Mouse (Mus musculus): ENCODE data around the gene Zfp273. TPM values are rescaled to one million over a fixed set of nuclear protein-coding genes. Genes with fewer than 3 reads are reported as not detected.
"Not testable (repeated sequence)": the region's sequence is repeated elsewhere in the genome, so short reads cannot be mapped to it uniquely, and the experiment has no call there.

Gene Zfp273
- polyA plus RNA-seq (2015; fragmentation: Nextera tagmentation; extraction: Ambion mirVana): 6.8 and 7.9 TPM in 2 replicates

DNA sequence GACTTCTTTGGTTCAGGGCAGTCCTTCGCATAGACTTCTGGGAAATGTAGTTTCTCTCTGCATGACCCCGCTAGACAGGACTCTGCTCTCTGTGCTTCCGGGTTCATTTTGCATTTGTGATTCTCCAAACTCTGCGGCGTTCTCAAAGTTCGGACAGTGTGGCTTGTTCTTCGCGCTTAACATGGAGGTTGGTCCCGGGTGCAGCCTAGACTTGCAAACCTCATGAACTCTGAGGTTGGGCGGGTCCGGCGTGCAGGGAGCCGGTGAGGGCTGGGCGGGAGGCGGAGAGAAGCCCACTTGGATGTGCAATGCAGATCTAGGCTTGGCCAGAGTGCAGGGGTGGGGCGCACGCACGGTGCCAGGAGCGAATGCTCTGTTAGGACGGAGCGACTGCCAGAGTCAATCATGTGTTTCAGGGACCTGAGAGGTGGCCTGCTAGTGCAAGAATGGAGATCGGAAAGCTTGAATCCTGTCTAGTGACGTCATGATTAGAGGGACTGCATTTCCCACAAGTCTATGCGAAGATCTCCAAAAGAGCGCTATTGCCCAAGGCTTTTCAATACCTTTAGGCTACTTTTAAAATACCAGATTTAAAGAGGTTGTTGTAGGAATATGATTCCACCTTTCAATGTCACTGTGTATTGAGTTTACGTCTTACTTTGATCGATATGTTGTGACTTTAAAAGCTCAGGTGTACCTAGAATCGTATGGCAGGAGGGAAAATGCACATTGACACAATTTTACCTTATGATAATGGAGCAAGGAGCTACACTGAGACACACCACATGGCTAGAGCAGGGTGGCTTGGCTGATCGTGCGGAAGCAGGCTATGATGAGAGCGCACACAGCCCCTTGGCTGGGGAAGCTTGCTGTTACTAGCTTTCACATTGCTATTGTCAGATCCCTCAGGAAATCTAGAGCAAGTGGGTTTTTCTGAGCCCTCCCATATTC, at the start of gene Zfp273:
TSS of gene Zfp273 (plus strand) at position 31 of the 951 bp plus-strand sequence.
- peak; percentile 82 for DNase-seq (ENCODE audit: low spot score)

DNA sequence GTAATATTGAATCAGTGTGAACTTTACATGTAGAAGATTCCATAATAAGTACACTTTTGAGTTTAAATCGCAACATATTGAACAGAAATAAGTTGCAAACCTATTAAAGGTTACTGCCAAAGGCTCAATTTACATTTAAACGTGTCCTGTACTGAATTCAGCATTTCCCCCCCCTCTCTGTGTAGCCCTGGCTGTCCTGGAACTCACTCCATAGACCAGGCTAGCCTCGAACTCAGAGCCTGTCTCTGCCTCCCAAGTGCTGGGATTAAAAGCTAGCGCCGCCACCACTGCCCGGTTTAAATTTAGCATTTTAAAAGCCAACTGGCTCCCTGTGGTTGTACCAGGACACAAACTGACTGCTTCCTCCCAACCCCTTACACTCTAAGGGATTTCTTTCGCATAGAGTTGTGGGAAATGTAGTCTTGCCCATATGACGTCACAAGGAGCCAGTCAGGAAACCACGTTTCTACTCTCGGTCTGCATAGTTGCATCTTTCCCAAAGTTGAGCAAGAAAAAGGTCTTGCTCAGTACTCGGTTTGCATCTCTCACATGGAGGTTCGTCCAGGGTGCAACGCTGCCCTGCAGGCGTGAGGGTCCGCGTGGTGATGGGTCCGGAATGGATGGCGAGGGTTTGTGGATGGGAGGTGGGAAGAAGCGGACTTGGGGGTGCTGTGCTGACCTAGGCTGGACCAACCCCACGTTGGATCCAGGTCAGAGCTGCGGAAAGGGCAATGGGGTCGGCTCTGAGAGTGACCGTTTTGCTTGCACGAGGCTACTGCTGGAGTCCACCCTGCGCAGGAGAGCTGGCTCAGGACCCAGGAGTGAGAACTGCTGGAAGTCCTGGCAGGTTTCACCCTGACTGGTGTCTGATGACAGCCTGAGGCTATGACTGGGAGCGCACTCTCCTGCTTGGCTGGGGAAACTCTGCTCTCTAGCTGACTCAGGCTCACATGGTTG, 34.0 kb upstream of the Zfp273 start, which contains the start of gene Zfp493:
TSS of gene Zfp493 (plus strand) at position 429 of the 957 bp plus-strand sequence.
- DNase-seq (ENCODE audit: low spot score): peak; percentile 83

DNA sequence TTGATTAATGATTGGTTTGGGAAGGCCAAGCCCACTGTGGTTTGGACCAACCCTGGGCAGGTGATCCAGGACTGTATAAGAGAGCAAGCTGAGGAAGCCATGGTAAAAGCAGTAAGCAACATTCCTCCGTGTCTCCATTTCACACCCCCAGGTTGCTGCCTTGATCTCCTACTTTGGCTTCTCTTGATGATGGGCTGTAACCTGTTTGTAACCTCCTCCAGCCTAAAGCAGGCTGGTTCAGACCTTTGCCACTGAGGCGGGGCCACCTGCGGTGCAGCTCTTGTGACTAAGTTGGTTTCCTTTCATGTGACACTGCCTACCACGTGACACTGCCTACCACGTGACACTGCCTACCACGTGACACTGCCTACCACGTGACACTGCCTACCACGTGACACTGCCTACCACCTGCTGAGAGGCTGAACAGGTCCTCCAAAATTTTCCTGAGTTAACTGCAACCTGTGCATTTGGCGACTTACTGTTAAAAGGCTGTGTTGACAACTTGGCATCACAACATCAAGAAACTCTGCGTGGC, 21.6 kb upstream of the Zfp273 start:
- DNase-seq (ENCODE audit: low spot score): no peak

DNA sequence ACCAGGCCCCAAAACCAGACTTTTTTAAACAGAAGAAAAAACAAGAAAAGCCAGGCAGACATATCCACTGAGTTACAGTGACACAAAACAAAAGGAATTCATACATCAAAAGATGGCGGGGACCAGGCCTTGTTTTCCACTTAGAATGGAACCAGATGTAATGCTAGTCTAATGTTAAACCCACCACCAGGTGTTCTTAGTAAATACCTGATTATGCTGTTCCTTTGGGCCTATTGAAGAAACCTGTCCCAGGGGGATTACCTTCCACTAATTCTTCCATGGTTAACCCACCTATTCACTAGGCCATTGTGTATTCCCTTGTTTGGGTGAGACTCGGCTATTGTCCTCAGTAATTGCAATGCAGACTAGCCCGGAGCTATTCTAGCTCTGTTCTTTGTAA, 14.9 kb upstream of the Zfp273 start:
- no peak for DNase-seq (ENCODE audit: low spot score)

DNA sequence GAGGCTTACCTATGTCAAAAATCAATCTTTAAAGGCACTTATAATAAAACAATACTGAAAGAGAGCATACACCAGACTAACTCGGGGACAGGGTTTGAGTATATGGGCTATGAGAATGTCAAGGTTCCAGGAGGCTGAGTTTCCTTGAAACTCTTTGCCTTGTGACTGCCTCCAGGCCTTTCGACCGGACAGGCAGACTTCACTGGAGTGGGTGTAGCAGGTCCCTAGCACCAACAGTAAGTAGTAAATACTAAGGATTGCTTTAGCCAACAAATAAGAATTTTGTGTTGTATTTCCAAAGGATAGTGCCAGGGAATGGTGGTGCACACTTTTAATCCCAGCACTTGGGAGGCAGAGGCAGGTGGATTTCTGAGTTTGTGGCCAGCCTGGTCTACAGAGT, 14.4 kb upstream of the Zfp273 start:
- not testable (repeated sequence) for DNase-seq (ENCODE audit: low spot score)

DNA sequence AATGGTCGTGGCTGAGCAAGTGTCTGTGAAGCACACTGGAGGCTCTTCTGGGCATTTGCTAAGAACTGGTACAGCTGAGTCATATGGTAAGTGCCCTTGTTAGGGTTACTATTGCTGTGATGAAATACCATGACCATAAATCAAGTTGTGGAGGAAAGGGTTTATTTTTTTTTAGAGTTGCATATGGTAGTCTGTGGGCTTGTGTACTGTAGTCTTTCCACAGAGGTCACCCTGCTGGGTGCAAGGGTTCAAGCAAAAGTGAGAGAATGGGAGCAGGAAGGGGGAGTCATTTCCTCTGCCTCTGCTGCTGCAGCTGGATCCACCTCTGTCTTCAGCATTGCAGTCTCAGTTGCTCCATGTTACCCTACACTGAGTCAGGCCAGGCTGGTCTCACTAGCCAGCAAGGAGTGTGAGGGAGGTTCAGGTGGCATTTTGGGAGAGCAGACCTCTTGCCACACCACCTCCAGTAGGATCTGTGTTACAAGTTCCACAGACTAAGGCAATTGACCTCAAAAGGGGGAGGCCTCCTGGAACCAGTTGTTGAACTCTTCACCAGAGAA, 1.8 kb upstream of the Zfp273 start:
- DNase-seq (ENCODE audit: low spot score): no peak

DNA sequence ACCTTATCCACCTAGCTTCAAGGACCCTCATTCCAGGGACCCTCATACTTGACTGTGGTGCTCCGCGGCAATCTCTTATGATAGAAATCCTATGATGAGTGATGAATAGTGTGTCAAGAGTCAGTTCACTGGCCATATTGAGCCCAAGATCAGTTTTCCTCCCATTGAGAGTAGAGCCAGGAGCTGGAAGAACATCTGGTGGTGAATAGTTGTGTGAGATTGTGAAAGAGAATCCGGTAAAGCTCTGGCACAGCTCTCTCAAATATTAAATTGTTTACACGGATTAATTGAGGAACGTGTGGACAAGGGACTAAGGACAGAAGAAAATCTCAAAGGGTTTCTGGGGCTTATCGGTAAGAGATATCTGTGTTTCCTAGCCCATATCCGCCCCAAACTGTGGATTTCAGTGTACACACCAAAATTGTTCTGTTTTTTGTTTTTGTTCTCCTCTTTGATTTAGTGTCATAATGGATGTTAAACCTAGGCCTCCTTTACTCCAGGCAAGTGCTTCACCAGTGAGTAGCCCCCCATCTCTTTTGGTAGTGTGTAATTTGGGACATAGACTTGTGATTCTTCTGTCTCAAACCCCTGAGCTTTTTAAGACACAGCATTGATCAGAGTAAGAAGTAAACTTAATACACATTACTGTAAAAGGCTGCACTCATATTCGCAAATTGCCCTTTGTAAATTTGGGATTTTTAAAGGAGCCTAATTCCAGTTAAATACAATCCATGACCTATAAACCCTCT, 405 bp upstream of the Zfp273 start:
- no peak for DNase-seq (ENCODE audit: low spot score)

DNA sequence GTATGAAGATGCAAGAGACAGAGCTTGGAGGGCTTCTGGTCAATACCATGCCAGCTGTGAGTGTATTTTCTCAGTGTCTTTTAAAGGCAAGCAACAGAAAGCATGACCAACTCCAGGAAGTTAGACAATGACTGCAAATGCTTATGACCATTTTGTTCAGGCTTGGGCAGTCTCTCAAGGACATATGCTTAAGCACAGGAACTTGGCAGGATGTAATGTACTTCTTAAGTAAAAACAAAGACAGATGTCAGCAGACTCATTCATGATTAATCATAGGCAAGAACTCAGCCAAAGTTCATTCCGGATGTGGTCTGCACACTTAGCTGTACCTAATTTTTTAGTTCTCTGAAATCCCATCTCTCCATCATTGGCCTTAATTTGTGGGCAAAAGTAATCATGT, 5.1 kb downstream of the Zfp273 start:
- no peak for DNase-seq (ENCODE audit: low spot score)

DNA sequence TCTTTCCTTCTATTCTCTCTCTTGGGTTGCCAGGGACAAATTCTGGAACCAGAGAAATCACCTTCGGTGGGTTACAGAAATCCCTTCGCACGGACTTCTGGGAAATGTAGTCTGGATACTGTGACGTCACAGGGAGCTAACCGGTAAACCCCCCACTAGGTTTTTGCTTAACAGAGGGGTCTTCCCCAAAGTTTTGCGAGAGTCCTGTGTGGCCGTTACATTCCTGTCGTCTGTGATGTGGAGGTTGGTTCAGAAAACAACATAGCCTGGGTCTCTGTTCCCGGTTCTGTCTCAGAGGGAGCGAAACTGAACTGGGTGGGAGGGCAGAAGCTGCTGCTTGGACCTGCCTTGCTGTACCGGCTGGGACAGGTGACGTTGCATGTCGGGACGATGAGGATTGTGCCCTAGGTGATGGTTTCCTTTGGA, 17.4 kb downstream of the Zfp273 start, which contains the start of gene Gm10037:
TSS of gene Gm10037 (plus strand) at position 196 of the 426 bp plus-strand sequence.
- peak; percentile 79 for DNase-seq (ENCODE audit: low spot score)

DNA sequence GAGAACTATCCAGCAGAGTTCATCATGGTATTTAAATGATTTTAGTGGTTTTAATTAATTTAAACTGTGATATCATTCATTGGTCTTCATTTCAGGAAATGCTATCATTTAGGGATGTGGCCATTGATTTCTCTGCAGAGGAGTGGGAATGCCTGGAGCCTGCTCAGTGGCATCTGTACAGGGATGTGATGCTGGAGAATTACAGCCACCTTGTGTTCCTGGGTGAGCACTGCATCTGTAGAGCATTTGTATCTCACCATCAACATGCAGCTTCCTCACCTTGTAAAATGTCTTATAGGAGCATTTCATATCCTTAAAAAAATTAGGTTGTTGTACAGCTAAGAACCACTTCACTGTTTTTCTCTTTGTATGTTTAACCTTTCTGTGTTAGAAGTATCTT, 19.6 kb downstream of the Zfp273 start:
- not testable (repeated sequence) for DNase-seq (ENCODE audit: low spot score)

DNA sequence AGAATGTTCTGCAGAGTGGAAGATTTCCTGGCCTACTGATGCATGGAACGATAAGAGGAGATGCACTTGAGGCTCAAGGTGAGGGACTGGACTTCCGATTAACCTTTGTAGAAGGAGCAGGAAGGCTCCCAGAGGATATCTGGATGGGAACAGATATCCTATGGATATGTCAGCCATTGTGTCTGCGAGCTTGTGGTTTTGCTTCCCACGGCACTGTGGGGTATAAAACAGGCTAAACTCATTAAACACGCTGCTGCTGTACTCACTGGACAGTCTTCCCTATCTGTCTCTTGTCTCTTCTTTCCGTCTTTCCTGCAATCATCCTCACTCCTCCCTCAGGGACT, 30.2 kb downstream of the Zfp273 start:
- DNase-seq (ENCODE audit: low spot score): no peak

DNA sequence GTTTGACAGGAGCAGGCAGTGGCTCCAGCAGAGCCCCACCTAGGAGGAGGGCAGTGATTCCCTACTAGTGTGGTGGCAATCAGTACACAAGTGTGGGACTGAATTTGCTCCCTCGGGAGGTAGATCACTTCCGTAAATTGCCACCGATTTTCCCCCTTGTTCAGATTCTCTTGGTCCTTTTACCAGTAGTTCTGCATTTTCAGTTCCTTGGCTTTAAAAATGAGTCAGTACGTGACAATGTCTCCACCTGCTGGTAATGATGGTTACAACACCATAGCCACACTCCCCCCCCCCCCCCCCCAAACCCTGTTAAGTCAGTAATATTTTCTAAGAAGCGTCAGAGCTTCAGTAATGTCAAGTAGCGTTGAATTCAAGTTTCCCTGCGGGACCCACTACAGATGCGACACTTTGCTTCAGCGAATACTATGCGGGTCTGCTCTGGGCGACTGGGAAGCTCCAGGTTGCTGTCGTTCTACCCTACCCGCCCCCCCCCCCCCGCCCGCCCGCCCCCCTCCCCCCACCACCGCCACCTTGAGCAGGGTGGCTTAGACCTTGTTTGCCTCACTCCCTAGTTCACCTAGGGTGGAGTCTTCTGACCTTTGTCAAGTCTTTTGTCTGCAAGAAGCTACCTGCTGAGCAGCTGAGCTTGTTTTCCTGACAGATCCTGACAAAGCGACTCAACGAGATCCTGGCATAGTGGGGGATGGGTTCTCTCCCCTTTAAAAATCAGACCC, 30.7 kb downstream of the Zfp273 start:
- peak; percentile 64 for DNase-seq (ENCODE audit: low spot score)

DNA sequence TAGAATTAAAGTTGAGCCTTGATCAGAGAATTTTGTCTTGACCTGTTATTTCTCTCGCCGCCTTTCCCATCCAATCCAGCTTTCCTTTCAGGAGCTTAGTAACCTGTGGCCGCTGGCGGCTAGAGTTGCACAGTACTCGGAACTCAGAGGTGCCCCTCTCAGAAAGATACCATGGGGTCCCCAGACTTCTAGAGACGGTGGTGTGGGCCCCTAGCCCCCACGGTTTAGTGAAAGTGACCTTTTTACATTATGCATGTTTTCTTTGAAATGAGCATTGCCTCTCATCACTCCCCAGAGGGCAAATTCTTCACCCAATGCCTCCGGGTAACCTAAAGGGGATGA, 31.3 kb downstream of the Zfp273 start:
- DNase-seq (ENCODE audit: low spot score): no peak

DNA sequence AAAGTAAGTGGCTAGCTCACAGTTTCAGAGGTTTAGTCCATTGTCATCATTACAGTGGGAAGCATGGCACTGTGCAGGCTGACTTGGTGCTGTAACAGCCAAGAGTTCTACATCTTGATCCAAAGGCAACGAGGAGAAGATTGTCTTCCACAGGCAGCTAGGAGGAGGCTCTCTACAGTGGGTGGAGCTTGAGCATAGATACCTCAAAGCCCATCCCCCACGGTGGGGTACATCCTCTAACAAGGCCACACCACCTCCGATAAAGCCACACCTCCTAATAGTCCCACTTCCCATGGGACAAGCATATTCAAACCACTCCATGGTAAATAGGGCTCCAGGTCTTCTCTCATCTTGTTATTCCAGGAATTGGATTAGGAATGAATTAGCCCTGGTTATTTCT, 36.8 kb downstream of the Zfp273 start:
- DNase-seq (ENCODE audit: low spot score): no peak

DNA sequence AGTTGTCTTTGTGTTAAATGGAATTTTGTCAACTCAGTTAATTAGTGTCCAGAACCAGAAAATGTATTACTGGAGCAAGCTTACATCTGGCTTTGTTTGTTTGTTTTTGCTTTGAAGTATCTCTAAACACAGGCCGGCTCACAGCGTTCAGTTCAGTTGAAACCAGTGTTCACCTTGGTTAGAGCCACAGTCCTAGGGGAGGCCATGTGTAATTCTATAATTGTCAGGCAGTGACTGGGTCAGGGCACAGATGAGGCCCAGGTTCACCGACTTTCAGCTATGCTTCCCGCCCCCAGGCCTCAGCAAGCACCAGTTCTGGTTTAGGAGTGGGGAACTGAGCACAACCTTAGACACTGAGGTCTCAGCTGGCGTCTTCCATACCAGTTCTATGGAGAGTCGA, 39.6 kb downstream of the Zfp273 start:
- DNase-seq (ENCODE audit: low spot score): no peak

DNA sequence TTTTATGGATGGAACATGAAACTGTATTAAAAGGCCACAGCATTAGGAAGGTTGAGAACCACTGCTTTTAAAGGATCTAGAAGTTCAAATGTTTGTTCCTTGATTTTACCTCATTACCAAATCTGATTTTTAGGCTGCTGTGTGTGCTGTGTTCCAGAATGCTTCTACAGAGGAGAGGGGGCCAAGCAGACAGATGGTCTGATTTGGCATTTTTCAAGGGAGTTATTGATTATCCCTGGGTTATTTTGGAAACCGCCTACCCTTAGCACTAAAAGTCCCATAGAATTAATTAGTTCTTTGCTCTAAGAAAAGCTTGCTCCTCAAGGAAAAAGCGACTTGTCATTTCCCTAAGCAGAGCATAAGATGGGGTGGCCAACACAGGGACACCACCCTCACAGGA, 40.4 kb downstream of the Zfp273 start:
- no peak for DNase-seq (ENCODE audit: low spot score)

DNA sequence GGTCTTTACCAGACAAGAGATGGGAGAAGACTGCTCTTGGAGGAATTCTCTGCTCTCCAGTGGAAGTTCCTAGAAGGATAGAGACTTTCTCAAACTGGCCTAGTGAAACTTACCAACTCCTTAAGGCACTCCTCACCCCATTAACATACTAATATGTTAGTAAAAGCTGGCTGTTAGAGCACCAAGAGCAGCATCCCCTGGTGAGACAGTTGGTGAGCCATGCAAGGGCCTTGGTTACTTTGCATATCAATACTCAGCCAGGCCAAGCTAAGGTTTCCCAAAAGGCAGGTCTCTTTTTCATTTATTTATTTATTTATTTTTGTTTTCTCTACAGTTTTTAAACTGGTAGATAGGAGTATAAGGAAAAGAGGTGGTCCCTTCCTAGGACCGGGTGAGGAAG, 43.8 kb downstream of the Zfp273 start:
- no peak for DNase-seq (ENCODE audit: low spot score)

DNA sequence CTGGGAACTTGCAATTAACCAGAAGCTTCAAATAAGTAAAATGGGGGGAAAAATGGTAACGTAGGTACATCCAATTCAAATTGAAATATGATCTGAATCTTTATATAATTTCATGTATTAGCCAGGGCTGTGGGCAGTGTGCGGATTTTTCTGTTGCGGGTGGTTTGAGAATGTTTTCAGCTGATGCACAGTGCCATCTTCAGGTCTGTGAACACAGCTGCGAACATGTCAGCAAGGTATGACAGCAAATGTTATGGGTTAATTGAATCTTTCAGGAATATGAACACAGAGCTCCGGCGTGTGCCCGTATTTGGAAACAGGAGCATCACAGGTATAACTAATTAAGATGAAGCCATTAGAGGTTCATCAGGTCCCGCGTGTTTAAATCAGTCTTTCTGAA, 49.0 kb downstream of the Zfp273 start:
- DNase-seq (ENCODE audit: low spot score): no peak

DNA sequence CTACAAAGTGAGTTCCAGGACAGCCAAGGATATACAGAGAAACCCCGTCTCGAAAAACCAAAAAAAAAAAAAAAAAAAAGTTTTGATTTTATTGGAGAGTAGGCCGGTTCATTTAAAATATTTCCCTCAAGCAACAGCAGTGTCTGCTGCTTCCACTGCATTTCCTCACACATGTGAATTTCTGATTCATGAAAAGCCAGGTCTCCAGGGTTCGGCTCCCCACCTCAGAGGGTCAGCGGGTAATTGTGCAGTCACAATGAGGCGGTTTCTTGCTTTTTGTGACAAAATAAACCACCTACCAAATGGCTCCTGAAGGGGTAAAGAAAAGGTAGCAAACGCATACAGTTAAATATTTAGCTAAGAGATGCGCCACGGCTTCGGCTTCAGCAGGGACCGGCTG, 49.5 kb downstream of the Zfp273 start, which contains the start of gene BC048507:
TSS of gene BC048507 (plus strand) at position 301 of the 400 bp plus-strand sequence.
- no peak for DNase-seq (ENCODE audit: low spot score)

Measured in thymus, postnatal 0 days (tissue).